Mouse (Mus musculus): ENCODE data around the gene Tgfb3. TPM values are rescaled to one million over a fixed set of nuclear protein-coding genes. Genes with fewer than 3 reads are reported as not detected.

Tgfb3 gene
- 4.0 and 4.3 TPM in 2 replicates for polyA plus RNA-seq (2021; fragmentation: Nextera tagmentation)
- long read RNA-seq, experiment 1, transcript Tgfb3-201 (7 exons, 3,383 nt): major isoform, 6 of 9 reads
- long read RNA-seq, experiment 1, partial matches to known transcripts: 1 of 9 reads
- long read RNA-seq, experiment 1, other reads (novel, unspliced or antisense): 2 of 9 reads
- long read RNA-seq, experiment 2, transcript Tgfb3-201 (7 exons, 3,383 nt): major isoform, 54 of 61 reads
- long read RNA-seq, experiment 2, partial matches to known transcripts: 2 of 61 reads
- long read RNA-seq, experiment 2, other reads (novel, unspliced or antisense): 5 of 61 reads

GRCm38 (mm10) chr12:86078553-86079201 is at the start of gene Tgfb3:
Gene Tgfb3, minus strand, starts transcription at chr12:86079041.

GRCm38 (mm10) chr12:86082481-86083012 is 3.7 kb upstream of the Tgfb3 start, which contains the start of gene Ift43:
Gene Ift43, plus strand, starts transcription at chr12:86082541.

Other genes with a start within 250 kb of the Tgfb3 start
- gene Ift43, start 3.5 kb upstream of the Tgfb3 start, polyA plus RNA-seq (2021; fragmentation: Nextera tagmentation): 32.0 and 40.0 TPM in 2 replicates
- 7.5 and 8.1 TPM in 2 replicates for gene Gpatch2l, start 162.8 kb upstream of the Tgfb3 start, polyA plus RNA-seq (2021; fragmentation: Nextera tagmentation)

Measured in layer of hippocampus, adult 6 months (tissue).